Mouse (Mus musculus) right cerebral cortex, postnatal 36 days (tissue): ENCODE measurements around the gene Pcyt2.

Source experiments
- DNase-seq, 2 experiments: peaks; one replicate each; pipeline ENCODE4 v3.0.0; 2022; ENCODE audit warnings: low spot score in 2 of 2, mixed read lengths in 1 of 2

The Pcyt2 gene

DNA sequence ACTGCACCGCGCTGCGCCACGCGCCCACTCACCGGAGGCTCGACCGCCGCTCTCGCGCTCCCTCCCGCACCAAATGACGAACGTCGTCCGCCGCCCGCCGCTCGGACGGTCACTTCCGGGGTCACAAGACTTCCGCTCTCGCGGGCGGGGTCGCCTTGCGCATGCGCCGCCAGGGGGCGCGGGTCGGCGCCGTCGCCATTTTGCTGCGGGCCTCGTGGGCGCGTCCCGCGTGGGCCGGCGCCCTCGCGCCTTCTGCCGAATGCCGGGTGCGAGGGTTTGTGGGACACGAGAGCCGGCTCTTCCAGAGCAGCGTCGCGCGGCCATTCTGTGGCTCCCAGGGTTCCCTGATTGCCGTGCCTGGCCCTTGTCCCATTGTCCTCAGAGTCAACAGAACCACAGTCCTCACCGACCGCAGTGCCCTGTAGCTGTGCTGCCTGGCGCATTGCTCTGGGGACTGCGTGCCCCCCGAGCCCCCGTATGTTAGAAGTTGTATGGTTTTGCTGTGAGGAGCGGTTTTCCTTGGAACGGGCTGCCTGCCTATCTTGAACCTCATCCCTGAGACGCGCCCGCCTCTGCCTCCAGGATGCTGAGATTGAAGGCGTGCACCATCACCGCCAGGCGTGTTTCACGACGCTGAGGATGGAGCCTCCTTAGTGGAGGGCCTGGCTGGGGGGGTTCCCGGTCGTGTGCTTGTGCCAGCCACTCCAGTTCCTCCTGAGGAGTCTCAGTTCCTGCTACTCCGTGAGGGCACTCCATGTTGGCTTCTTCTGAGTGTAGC is 36.1 kb downstream of the Pcyt2 start, which contains the start of gene Arhgdia:
TSS of gene Arhgdia (minus strand) at position 135 of the 778 bp plus-strand sequence.
- DNase-seq, result peak; percentile 78 to 84

DNA sequence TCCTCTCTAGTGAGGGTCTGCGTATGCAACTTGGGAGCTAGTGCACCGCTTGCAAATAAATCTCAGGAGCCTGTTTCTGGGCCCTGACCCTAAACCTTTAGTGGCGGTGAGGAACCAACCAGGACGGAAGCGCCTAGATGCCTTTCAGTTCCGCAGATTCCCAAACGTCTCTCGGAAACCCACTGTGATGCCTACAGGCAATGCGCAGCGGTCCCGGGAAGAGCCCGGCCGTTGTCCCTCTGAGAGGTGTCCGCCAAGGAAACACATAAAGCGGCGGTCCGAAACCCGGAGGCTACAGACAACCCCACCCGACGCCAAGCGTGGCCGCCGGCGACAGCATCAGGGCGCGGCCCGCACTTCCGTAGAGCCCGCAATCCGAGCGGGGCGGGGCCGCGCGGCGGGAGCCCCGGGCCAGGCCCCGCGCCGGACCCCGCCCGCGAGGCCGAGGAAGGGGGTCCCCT is 36.8 kb downstream of the Pcyt2 start:
- peak in 1 of 2 experiments; percentile 17 for DNase-seq

DNA sequence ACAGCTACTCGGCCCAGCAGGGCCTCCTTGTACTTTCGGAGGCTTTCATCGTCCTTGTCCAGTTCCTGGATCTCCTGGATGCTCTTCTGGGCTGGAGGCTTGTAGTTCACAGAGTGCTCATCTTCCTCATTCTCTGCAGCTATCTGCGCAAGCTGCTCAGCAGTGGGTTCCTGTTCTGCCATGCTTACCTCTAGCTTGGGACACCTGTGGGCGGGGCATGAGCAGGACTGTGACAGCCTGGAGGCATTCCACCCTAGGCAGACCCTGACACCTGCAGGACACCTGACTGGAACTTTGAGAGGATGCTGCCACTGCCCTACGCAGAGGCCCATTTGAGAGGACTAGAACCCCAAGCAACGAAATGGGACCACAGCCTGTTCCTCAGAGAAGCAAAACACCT is 37.5 kb downstream of the Pcyt2 start:
- peak in 1 of 2 experiments; percentile 4 for DNase-seq

GRCm38 (mm10) chr11:120579316-120580107 is 38.2 kb downstream of the Pcyt2 start:
- DNase-seq, result no peak

DNA sequence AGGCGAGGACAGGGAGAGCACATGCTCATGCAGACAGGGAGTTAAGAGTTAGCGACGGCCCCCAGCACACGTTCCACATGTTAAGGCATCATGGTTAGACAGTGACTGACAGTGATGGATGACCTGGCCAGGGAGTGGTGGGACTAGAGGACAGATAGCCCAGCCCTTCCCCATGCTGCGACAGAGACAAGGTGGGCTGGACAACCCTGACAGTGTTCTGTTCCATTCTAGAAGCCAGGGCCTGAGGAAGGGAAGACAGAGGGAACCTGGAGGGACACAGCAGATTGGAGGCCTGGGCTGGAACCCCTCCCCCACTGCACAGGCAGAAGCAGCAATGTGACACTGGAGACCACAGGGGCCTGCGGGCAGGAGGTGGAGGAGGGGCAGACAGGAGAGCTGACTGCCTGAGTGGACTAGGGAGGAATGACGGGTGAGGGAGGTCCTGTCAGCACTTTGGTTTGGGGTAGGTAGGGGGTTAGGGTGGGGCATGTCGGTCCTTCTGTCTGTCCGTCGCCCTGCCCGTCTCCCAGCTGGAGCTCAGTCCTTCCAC is 39.0 kb downstream of the Pcyt2 start:
- DNase-seq, result no peak

GRCm38 (mm10) chr11:120578024-120578693 is 39.6 kb downstream of the Pcyt2 start:
- no peak for DNase-seq

DNA sequence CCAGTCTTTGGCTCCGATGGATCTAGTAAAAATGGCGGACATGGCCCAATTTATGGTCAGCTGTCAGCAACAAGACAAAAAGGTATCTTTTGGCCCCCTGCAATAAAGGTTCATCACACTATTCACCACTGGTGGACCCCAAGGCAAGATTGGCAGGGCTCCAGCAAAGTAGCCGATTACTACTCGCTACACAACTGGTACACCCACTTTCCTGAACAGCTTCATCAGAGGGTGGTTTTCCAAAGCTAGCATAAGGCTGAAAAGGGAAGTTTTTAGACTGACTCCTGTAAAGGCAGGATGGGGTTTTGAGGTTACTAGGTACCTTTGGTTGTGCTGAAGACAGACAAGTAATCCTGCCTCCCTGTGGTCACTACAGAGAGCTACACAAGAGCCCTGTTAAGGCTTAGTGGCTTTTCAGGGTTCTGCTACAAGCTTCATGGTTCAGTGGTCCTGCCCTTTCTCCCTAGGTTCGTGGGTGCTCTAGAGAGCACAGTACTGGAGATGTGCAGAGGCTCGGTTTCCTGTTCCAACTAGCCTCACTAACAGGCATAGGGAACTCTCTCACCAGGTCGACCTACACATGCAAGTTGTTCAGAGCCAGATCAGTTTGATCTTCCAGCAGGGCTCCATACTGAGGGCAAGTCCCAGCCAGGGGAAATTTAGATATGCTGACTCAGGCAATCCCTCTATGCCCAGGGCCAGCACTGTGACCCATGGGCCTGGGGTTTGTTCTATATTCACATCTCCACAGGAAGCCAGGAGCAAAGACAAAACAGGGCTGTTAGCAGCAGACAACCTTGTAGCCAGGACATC is 40.3 kb downstream of the Pcyt2 start:
- no peak for DNase-seq

DNA sequence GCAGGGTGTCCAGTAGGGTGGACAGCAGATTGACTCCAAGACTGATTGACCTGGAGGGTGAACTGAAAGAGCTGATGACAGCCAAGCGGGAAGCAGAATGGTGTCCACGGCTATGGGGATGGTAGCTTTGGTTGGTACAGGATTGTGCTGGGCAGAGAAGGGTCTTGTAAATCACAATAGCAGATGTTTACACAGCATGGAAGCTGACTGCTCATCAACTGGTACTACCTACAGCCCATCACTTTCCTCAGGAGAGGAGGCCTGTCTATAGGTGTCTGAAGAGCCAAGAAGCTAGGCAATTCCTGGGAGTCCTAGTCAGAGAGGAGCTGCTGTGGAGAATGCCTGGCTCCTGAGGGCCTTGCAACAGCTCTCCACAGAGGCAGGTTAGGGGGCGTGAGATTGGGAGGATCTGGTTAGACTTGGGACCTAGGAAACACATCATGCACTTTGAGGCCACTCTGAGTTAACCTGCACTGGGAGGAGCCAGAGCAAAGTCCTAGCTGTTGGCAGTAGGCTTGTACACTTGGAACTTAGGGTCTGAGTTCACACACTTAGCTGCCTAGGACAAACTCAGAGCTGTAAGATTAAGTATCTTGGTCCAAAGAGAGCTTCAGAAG is 41.3 kb downstream of the Pcyt2 start:
- no peak for DNase-seq

DNA sequence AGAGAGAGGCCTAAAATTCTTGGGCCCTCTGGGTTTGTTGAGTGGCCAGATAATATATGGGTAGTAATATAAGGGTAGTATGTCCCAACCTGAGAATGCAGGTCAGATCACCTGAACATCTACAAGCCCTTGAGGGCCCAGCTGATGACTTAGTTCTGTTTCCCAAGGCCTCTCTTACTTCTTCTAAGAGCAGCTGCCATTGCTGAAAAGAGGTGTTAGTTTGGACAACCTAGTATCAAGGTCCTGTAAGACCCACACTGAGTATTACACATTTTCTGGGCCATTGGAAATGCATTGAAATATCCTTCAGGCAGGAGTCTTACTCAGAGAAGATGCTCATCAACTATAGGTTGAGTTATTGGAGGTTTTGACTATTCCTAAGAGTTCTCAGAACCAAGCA is 41.8 kb downstream of the Pcyt2 start:
- no peak for DNase-seq

- DNase-seq, result no peak
Observed at GRCm38 (mm10) chr11:120575046-120575445, 42.7 kb downstream of the Pcyt2 start.

DNA sequence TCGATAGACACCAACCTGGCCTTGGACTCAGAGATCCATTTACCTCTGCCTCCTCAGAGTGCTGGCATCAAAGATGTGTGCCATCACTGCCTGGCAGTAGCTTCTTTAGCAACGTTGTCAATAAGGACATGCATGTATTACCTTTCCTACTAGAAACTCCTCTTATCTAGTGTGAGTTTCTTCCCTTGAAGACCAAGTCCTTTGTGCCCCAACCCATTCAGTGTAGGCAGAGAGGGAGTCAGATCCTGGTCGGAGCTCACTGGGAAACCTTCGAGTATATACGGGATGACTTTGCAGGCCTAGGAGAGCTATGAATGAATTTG is 43.5 kb downstream of the Pcyt2 start:
- no peak for DNase-seq

DNA sequence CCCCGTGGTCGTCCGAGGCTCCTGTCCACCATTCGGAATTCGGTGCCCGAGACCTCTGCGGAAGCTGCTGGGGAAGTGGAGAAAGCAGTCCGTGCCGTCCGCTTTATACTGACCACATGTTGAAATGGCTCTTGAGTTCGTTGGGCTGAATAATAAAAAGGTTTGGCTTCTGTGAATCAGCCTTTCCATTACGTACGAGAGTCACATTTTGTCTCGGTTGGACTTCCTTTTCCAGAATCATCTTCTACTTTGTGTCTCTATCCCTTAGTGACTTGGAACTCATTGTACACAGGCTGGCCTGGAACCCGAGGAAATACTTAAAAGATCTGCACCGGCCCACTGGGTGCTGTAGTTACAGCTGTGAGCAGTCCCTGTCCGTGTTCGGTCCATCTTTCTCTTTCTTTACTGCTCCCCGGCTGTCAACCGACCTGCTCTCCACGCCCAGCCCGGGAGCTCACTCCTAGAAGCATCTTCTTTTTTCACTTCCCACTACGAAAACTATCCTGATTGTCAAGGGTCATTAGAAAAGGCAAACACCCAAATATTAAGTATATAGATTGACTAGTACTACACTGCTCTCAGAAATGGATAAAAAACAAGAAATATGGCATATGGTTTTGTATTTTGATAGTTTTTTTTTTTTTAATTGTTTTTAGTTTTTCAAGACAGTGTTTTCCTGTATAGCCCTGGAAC is 44.0 kb downstream of the Pcyt2 start:
- DNase-seq, result no peak

DNA sequence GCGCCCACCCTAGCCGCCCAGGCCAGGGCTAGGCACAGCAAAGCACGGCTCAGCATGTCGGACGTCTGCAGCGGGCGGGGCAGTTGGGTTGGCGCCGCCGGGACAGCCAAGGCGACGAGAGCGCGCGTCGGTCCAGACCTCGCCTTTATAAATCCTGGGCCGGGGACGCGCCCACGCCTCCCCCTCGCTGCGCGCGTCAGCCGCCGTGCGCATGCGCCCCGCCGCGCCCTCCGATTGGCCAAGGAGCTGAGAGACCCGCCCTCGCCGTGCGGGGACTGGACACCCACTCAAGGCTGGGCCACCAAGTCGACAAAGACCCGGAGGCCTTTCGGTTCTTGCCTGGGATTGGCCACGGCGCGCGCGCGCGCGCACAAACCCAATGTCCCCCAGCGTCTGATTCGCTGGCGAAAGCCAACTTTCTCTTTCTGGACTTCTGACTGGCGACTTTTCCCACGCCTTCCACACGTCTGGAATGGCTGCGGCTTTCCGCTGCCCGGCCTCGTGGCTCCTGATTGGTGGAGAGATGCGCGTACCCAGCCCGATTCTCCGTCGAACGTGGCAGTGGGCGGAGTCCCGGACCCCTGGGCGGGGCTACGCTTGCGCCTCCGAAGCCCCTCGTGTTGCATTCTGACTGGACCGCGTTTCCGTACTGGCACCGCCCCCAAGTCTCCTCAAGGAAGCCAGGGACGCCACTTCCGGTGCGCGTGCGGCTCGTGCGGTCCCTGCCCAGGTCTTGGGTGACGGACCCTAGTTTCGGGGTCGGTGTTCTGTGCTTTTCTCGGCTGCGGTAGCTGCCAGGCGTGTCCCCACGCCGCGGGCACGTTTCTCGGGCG is 44.8 kb downstream of the Pcyt2 start, which contains the start of gene P4hb:
TSS of gene P4hb (minus strand) at position 502 of the 833 bp plus-strand sequence.
- DNase-seq, result peak; percentile 100

- DNase-seq, result no peak
Observed at GRCm38 (mm10) chr11:120572417-120572751, 45.4 kb downstream of the Pcyt2 start.

DNA sequence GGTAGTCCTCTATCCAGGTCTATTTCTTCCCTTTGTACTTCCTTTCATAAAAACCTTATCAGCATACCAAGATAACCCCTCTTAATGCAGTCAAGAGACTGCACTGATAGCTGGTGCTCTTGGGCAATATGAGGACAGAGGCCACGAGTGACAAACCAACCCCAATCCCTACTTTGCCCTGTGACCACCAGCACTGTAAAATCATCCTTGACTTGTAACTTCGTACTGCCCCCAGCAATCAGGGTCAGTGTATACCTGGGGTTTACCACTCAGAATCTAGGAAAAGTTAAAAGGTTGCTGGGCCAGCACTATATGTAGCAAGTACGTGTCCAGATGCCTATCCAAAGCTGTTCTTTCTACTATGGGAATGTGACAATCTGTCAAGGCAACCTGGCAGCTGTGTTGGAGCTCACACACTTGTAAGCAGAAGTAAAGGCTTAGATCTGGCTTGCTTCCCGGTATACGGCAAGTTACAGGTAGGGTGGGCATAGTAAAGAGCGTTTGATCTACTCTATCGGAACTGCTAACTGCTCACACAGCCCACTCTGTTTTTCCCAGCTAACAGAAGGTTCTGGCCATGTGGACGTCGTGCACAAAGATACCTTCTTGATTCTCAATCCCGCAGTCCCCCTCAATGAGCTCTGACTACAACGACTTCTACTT is 45.9 kb downstream of the Pcyt2 start:
- DNase-seq, result no peak

GRCm38 (mm10) chr11:120571122-120571521 is 46.6 kb downstream of the Pcyt2 start:
- no peak for DNase-seq

GRCm38 (mm10) chr11:120568324-120568723 is 49.4 kb downstream of the Pcyt2 start:
- no peak for DNase-seq

- no peak for DNase-seq
Observed at GRCm38 (mm10) chr11:120565114-120565513, 52.6 kb downstream of the Pcyt2 start.

GRCm38 (mm10) chr11:120562949-120563348 is 54.8 kb downstream of the Pcyt2 start:
- DNase-seq, result no peak
